Mouse (Mus musculus): ENCODE data around the gene Wapl. TPM values are rescaled to one million over a fixed set of nuclear protein-coding genes. Genes with fewer than 3 reads are reported as not detected.
A peak's percentile ranks its signal among the peaks of the same experiment; 100 is the strongest.

Wapl gene
- total RNA-seq, 2 experiments from 2014 or later, result 45.7 to 48.3 TPM

DNA sequence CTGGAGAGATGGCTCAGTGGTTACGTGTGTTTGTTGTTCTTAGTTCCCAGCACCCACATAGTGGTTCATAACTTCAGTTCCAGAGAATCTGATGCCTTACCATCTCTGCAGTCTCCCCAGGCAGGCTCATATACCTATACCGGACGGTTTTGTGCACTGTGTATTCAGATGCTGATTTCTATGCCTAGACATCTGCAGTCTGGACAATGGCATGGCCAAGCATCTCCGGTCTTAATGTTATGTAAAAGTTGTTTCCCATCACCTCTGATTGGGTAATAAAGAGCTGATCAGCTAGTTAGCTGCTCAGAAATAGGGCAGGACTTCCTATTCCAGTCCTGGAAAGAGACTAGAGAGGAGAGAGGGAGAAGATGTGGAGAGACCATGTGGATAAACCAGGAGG is 20.2 kb downstream of the Wapl start:
- no peak for DNase-seq

GRCm38 (mm10) chr14:34697376-34697775 is 23.6 kb downstream of the Wapl start:
- peak; percentile 9 for DNase-seq

- no peak for DNase-seq
Measured at GRCm38 (mm10) chr14:34710209-34710608, 36.5 kb downstream of the Wapl start.

- no peak for DNase-seq
Measured at GRCm38 (mm10) chr14:34712027-34712426, 38.3 kb downstream of the Wapl start.

GRCm38 (mm10) chr14:34712857-34713256 is 39.1 kb downstream of the Wapl start:
- DNase-seq, result no peak

GRCm38 (mm10) chr14:34718150-34718549 is 44.4 kb downstream of the Wapl start:
- DNase-seq, result no peak

DNA sequence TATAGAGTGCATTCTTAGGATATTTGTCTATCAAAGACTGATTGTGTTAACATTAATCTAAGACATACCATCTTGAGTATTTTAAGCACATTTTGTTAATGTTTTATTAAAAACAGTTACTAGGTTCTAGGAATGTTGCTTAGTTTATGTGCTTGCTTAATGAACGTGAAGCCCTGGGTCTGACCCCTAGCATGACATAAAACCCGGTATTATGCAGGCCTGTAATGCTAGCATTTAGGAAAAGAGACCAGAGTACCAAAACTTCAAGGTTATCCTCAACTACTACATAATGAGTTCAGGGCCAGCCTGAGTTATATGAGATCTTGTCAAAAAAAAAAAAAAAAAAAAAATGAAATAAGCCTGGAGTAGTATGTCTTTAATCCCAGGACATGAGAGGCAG is 54.0 kb downstream of the Wapl start:
- DNase-seq, result no peak

DNA sequence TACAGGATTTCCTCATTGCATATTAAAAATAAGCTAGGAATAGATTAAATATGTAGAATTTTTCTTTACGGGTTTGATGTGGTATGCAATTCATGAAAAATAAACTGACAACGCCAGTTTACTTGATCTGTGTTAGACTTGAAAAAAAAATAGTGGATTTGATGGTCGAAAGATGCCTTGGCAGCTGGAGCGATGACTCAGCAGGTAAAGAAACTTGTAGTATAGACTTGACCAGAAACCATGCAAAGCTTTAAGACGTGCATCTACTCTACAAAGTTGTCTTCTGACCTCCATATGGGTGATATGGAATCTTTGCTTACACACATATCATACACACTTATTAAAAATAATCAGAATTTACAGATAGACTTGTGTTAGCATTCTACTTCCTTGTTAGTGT is 61.7 kb downstream of the Wapl start:
- DNase-seq, result no peak

- no peak for DNase-seq
Measured at GRCm38 (mm10) chr14:34745401-34745800, 71.7 kb downstream of the Wapl start.

GRCm38 (mm10) chr14:34755731-34756130 is 82.0 kb downstream of the Wapl start:
- DNase-seq, result no peak

- no peak for DNase-seq
Measured at GRCm38 (mm10) chr14:34759938-34760337, 86.2 kb downstream of the Wapl start.

- DNase-seq, result no peak
Measured at GRCm38 (mm10) chr14:34761082-34761959, 87.6 kb downstream of the Wapl start.

DNA sequence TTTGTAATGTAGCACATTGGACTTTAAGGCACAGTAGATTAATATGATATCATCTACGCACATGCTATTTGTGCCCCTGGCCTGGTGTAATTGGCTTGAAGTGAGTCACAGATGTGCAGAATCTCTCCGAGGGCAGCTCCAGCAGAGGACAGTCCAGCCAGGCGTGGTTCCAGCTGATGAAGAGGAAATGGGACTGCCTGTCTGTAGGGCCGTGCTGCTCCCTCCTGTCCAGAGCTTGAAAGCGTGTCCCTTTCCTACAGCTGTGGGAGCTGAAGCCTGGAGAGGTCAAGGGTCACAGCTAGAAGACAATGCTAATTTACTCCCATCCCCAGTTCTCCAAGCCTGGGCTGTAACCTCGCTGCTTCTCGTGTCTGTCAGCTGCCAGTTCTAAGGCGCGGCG is 89.0 kb downstream of the Wapl start:
- DNase-seq, result peak; percentile 27

GRCm38 (mm10) chr14:34763771-34764539 is 90.2 kb downstream of the Wapl start:
- DNase-seq, result no peak

GRCm38 (mm10) chr14:34764908-34765307 is 91.2 kb downstream of the Wapl start:
- no peak for DNase-seq

GRCm38 (mm10) chr14:34765380-34765779 is 91.7 kb downstream of the Wapl start:
- no peak for DNase-seq

DNA sequence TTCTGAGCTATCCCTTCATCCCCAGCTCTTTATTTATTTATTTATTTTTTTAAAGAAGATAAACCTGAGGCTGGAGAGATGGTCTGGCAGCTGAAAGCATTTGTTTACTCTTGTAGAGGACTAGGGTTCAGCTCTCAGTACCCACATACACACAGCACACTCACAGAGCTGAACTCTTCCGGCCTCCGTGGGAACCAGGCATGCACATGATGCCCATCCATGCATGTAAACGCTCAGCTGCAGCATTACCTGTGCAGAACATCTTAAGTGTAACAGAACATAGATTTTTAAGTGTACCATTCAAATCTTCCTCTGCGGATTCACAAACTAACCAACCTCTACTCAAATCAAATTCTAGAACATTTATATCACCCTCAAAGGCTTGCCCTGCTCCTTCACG is 92.5 kb downstream of the Wapl start:
- DNase-seq, result no peak

DNA sequence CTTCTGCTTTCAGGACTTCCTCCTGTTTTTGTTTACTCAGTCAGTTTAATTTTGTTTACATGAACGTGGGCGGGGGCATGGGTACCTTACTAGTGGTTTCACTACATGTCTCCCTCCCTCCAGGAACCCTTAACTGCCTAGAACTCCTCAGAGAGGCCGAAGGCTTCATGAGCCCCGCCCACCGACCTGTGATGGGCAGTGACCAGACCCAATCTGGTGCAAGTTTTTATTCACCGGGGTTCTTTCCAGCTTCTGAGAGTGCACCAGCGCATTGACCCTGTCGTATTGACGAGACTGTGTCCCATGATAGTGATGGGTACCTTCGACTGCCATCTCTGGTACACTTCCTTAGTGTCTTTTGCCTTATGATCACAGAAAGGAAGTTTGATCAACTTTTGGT is 94.6 kb downstream of the Wapl start:
- peak; percentile 68 for DNase-seq

GRCm38 (mm10) chr14:34769021-34769566 is 95.4 kb downstream of the Wapl start:
- peak; percentile 70 for DNase-seq

- peak; percentile 16 for DNase-seq
Measured at GRCm38 (mm10) chr14:34769567-34770158, 95.9 kb downstream of the Wapl start.

DNA sequence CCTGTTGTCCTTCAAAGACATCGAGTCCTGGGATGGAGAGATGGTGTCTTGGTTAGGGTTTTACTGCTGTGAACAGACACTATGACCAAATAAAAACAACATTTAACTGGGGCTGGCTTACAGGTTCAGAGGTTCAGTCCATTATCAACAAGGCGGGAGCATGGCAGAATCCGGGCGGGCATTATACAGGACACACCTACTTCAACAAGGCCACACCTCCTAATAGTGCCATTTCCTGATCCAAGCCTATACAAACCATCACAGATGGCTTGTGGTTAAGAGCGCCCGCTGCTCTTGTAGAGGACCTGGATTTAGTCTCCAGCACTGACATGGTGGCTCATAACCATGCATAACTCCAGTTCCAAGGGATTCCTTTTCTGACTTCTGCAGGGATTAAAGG is 96.7 kb downstream of the Wapl start:
- no peak for DNase-seq

GRCm38 (mm10) chr14:34771601-34772000 is 97.9 kb downstream of the Wapl start:
- no peak for DNase-seq

- no peak for DNase-seq
Measured at GRCm38 (mm10) chr14:34772132-34772531, 98.4 kb downstream of the Wapl start.
